Mouse (Mus musculus) heart, embryonic 16.5 days (tissue): Measurements from ENCODE around the gene Luc7l3. TPM values are rescaled to one million over a fixed set of nuclear protein-coding genes. Genes with fewer than 3 reads are reported as not detected.
A peak's percentile ranks its signal among the peaks of the same experiment; 100 is the strongest.

Experiments used
- ATAC-seq: fragments of 200-750 bp; cut with Nextera tagmentation; replicated peaks from 2 replicates; pipeline ENCODE4 v1.8.0; 2017; ENCODE audit warnings: moderate number of reproducible peaks; ENCODE audit not compliant: insufficient read depth, low FRiP score; ENCODE audit errors: extremely low read depth
- H3K27ac ChIP-seq: fragments of 300-500 bp; sonication (generic); 2 replicates; pipeline ENCODE4 v1.5.1; 2014; ENCODE audit warnings: mild to moderate bottlenecking, low read length, control low read depth, moderate library complexity
- H3K27me3 ChIP-seq: fragments of 300-500 bp; sonication (generic); 2 replicates; pipeline ENCODE4 v1.6.1; 2014; ENCODE audit warnings: low read length, mixed read lengths; ENCODE audit not compliant: control insufficient read depth, insufficient read depth
- H3K36me3 ChIP-seq: fragments of 300-500 bp; sonication (generic); 2 replicates; pipeline ENCODE4 v1.6.1; 2014; ENCODE audit not compliant: control insufficient read depth, insufficient read depth
- H3K4me1 ChIP-seq: fragments of 300-500 bp; sonication (generic); 2 replicates; pipeline ENCODE4 v1.6.1; 2014; ENCODE audit warnings: low read length, mixed read lengths; ENCODE audit not compliant: control insufficient read depth, insufficient read depth
- H3K4me2 ChIP-seq: fragments of 300-500 bp; sonication (generic); 2 replicates; pipeline ENCODE4 v1.6.1; 2014; ENCODE audit warnings: low read depth, mild to moderate bottlenecking, control low read depth, low read length
- H3K4me3 ChIP-seq: fragments of 300-500 bp; sonication (generic); 2 replicates; pipeline ENCODE4 v1.5.1; 2014; ENCODE audit warnings: mild to moderate bottlenecking, control low read depth, low read length
- H3K9ac ChIP-seq: fragments of 300-500 bp; sonication (generic); 2 replicates; pipeline ENCODE4 v1.6.1; 2014; ENCODE audit warnings: low read length, control low read depth
- H3K9me3 ChIP-seq: fragments of 300-500 bp; sonication (generic); replicated peaks from 2 replicates; pipeline ENCODE4 v1.6.1; 2016; ENCODE audit warnings: low read length; ENCODE audit not compliant: control insufficient read depth
- WGBS: fragments of 180-500 bp; shearing (Covaris S2); extraction: QIAGEN DNeasy Blood & Tissue Kit; methylation state at CpG from one replicate; pipeline ENCODE4 v1.1.7; 2014; 5-methylcytosine and 5-hydroxymethylcytosine counted together
- polyA plus RNA-seq: library from polyadenylated mRNA; unstranded; fragments of >200 nt; fragmentation: Nextera tagmentation; extraction: Ambion mirVana; gene quantifications from 2 replicates; pipeline ENCODE4 v1.2.1, GENCODE M21; 2015

Luc7l3 gene
- polyA plus RNA-seq, 1 experiment from 2014 or later = 73.2 TPM

DNA sequence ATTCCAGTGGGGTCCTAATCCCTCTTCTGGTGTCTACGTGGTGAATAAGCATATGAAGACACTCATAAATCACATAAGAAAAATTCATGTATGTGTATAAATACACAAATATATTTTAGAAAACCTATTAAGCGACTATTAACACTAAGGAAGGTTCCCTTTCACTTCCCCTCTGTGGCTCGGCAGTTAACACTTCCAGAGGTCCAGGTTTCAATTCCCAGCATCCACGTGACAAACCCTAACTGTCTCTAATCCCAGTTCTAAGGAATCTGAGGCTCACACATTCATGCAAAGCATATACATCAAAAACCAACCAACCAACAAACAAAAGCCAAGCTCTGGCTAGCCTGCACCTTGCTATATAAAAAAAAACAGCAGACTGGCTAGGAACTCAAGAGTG is 4.3 kb downstream of the Luc7l3 start:
- Histone ChIP-seq H3K36me3 (peaks cover 2% of the 10 kb centered on the region; the same call in 1 of the 2 replicates), H3K27me3 (no peaks in the 10 kb centered on the region), H3K9me3 (no peaks in the 10 kb centered on the region), H3K4me1 (peaks cover 64% of the 10 kb centered on the region), H3K9ac (no peak overlapping the region; the same call in 1 of the 2 replicates), H3K4me2 (no peak overlapping the region), H3K27ac (no peak overlapping the region), H3K4me3 (no peak overlapping the region)
- WGBS = 59% methylated on average over 4 of the region's 4 CpGs
- ATAC-seq = no peak

GRCm38 (mm10) chr11:94317014-94317413 is 4.8 kb downstream of the Luc7l3 start:
- H3K4me1 ChIP-seq = peaks cover 62% of the 10 kb centered on the region
- 79% methylated on average over 1 of the region's 1 CpGs for WGBS
- no peak for ATAC-seq

GRCm38 (mm10) chr11:94316528-94316927 is 5.3 kb downstream of the Luc7l3 start:
- ATAC-seq = no peak
- H3K27me3 ChIP-seq = no peaks in the 10 kb centered on the region
- H3K9me3 ChIP-seq = no peaks in the 10 kb centered on the region
- H3K4me2 ChIP-seq = no peak overlapping the region
- no peak overlapping the region for H3K27ac ChIP-seq
- no peak overlapping the region for H3K9ac ChIP-seq
- no peak overlapping the region for H3K4me3 ChIP-seq
- H3K4me1 ChIP-seq = peaks cover 62% of the 10 kb centered on the region
- WGBS = 74% methylated on average over 2 of the region's 2 CpGs
- peaks cover 2% of the 10 kb centered on the region; the same call in 1 of the 2 replicates for H3K36me3 ChIP-seq

More at GRCm38 (mm10) chr11:94317014-94317413, 4.8 kb downstream of the Luc7l3 start:
- H3K27me3 ChIP-seq = no peaks in the 10 kb centered on the region
- H3K4me3 ChIP-seq = no peak overlapping the region
- H3K9ac ChIP-seq = no peak overlapping the region
- peaks cover 2% of the 10 kb centered on the region; the same call in 1 of the 2 replicates for H3K36me3 ChIP-seq
- H3K9me3 ChIP-seq = no peaks in the 10 kb centered on the region
- no peak overlapping the region for H3K27ac ChIP-seq
- H3K4me2 ChIP-seq = no peak overlapping the region

- Histone ChIP-seq H3K4me2 (no peak overlapping the region), H3K4me3 (no peak overlapping the region), H3K4me1 (peaks cover 60% of the 10 kb centered on the region), H3K27me3 (no peaks in the 10 kb centered on the region), H3K9me3 (no peaks in the 10 kb centered on the region), H3K27ac (0 out of 2 replicates have a peak overlapping the region, but pooled peaks have one; percentile 2), H3K9ac (no peak overlapping the region), H3K36me3 (peaks cover 2% of the 10 kb centered on the region; the same call in 1 of the 2 replicates)
- 52% methylated on average over 1 of the region's 1 CpGs for WGBS
- ATAC-seq = no peak
These were observed 6.5 kb downstream of the Luc7l3 start for GRCm38 (mm10) chr11:94315308-94315707.

DNA sequence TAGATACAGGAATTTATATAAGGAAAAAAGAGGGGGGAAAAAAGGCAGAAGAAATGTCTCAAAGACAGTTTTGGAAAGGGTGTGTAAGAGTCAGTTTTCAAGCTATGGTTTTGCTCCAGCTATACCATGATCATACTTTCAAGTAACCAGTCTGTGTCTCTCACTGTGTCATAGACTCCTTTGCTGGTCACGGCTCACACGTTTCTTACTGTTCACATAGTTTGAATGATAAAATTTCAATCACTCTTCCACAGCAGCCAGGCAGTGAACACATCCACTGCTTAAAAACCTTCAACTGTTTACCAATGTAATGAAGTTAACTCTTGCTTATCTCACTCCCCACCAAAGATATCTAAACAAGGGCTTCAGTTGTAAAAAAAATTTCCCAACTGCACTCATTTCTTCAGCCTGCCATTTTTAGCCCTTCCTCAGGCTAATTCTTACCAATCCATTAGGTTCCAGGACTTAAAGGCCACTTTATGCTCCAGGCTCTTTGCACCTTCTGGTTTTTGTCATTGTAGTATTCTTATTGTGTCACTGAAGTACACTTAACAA is 7.6 kb downstream of the Luc7l3 start:
- no peak overlapping the region for H3K4me3 ChIP-seq
- H3K36me3 ChIP-seq = peaks cover 2% of the 10 kb centered on the region; the same call in 1 of the 2 replicates
- H3K27ac ChIP-seq = peak overlapping the region; percentile 1; the same call in 1 of the 2 replicates
- H3K4me2 ChIP-seq = no peak overlapping the region
- H3K9ac ChIP-seq = no peak overlapping the region
- no peaks in the 10 kb centered on the region for H3K27me3 ChIP-seq
- 35% methylated on average over 2 of the region's 2 CpGs for WGBS
- H3K4me1 ChIP-seq = peaks cover 50% of the 10 kb centered on the region
- no peaks in the 10 kb centered on the region for H3K9me3 ChIP-seq
- ATAC-seq = no peak

- Histone ChIP-seq H3K27ac (no peak overlapping the region), H3K36me3 (no peaks in the 10 kb centered on the region), H3K9ac (no peak overlapping the region), H3K4me3 (no peak overlapping the region), H3K27me3 (no peaks in the 10 kb centered on the region), H3K4me1 (peaks cover 41% of the 10 kb centered on the region), H3K4me2 (no peak overlapping the region), H3K9me3 (no peaks in the 10 kb centered on the region)
- 87% methylated on average over 1 of the region's 1 CpGs for WGBS
- no peak for ATAC-seq
These were observed 9.1 kb downstream of the Luc7l3 start for GRCm38 (mm10) chr11:94312733-94313132.

DNA sequence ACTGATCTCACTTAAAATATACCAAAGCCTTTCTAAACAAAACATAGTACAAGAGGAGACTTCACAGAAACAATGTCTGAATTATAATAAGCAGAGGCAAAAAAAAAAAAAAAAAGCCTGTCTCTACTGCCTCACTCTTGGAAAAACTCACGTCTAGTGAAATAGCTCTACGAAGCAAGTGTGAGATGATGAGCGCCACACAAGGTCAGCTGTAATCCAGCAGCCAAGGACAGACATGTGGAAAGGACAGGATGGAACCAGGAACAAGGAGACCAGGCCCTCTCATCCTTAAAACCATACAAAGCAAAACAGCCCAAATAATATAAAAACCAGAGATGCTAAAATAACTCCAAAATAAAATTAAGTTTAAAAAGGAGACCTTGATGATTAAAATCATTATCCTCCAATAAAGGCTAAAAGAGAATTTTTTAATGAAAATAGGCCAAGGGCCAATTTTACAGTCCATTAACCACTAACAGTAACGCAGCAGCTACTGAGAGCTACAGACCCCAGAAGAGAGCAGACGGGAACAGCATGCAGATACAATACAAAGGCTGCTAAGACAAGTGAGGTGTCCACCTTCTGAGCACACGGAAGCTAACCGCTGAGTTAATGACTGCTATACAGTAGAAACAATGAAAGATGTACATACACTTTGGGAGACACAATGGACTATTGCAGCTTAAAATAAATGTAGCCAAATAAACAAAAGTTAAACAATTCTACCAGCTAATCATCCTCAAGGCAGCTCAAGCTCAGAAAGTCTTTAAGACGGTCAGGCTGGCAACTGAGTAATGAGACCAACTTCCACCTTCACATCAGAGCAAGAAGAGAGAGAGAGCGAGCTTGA is 26.6 kb downstream of the Luc7l3 start:
- H3K9me3 ChIP-seq = no peaks in the 10 kb centered on the region
- peaks cover 71% of the 10 kb centered on the region for H3K36me3 ChIP-seq
- no peak overlapping the region for H3K9ac ChIP-seq
- no peak for ATAC-seq
- H3K27ac ChIP-seq = no peak overlapping the region
- no peak overlapping the region for H3K4me3 ChIP-seq
- no peaks in the 10 kb centered on the region for H3K27me3 ChIP-seq
- no peaks in the 10 kb centered on the region for H3K4me1 ChIP-seq
- H3K4me2 ChIP-seq = no peak overlapping the region
- 67% methylated on average over 9 of the region's 9 CpGs for WGBS

- no peaks in the 10 kb centered on the region for H3K9me3 ChIP-seq
- no peaks in the 10 kb centered on the region for H3K27me3 ChIP-seq
- no peak overlapping the region for H3K27ac ChIP-seq
- H3K4me1 ChIP-seq = no peaks in the 10 kb centered on the region
- H3K4me2 ChIP-seq = no peak overlapping the region
- H3K9ac ChIP-seq = no peak overlapping the region
- peaks cover 63% of the 10 kb centered on the region for H3K36me3 ChIP-seq
- no peak overlapping the region for H3K4me3 ChIP-seq
- 76% methylated on average over 10 of the region's 10 CpGs for WGBS
- ATAC-seq = no peak
These were observed 31.6 kb downstream of the Luc7l3 start for GRCm38 (mm10) chr11:94290062-94290740.

- Histone ChIP-seq H3K4me3 (no peak overlapping the region), H3K4me1 (no peaks in the 10 kb centered on the region), H3K27ac (no peak overlapping the region), H3K4me2 (no peak overlapping the region), H3K36me3 (peaks cover 49% of the 10 kb centered on the region), H3K9me3 (no peaks in the 10 kb centered on the region), H3K27me3 (no peaks in the 10 kb centered on the region), H3K9ac (no peak overlapping the region)
- WGBS = 77% methylated on average over 5 of the region's 5 CpGs
- ATAC-seq = no peak
These were observed 34.7 kb downstream of the Luc7l3 start for GRCm38 (mm10) chr11:94287105-94287504.
